Mouse (Mus musculus): ENCODE measurements around the gene Efna5. TPM values are rescaled to one million over a fixed set of nuclear protein-coding genes. Genes with fewer than 3 reads are reported as not detected.

Efna5 gene
- polyA plus RNA-seq, 1 experiment from 2014 or later = 24.5 TPM

GRCm38 (mm10) chr17:62741020-62741419 is 140.1 kb downstream of the Efna5 start:
- 74% methylated on average over 6 of the region's 6 CpGs for WGBS (ENCODE audit: insufficient replicate concordance)
- H3K4me2 ChIP-seq = no peak overlapping the region
- H3K36me3 ChIP-seq (ENCODE audit: control insufficient read depth, insufficient read depth, low read length) = no peaks in the 10 kb centered on the region
- H3K9ac ChIP-seq (ENCODE audit: low read depth, low read length) = no peak overlapping the region
- H3K4me3 ChIP-seq (ENCODE audit: low read depth, low read length) = no peak overlapping the region
- H3K27ac ChIP-seq (ENCODE audit: low read depth, low read length) = no peak overlapping the region
- H3K27me3 ChIP-seq (ENCODE audit: control insufficient read depth, insufficient read depth, low read length) = no peaks in the 10 kb centered on the region
- H3K4me1 ChIP-seq (ENCODE audit: control insufficient read depth, insufficient read depth, low read length) = peaks cover 2% of the 10 kb centered on the region; the same call in 1 of the 2 replicates
- no peaks in the 10 kb centered on the region for H3K9me3 ChIP-seq (replicated peaks; ENCODE audit: control insufficient read depth, low read length)
- ATAC-seq (replicated peaks; ENCODE audit: insufficient number of reproducible peaks, low FRiP score, low TSS enrichment) = no peak

GRCm38 (mm10) chr17:62739993-62740392 is 141.1 kb downstream of the Efna5 start:
- no peak overlapping the region for H3K4me3 ChIP-seq (ENCODE audit: low read depth, low read length)
- ATAC-seq (replicated peaks; ENCODE audit: insufficient number of reproducible peaks, low FRiP score, low TSS enrichment) = no peak
- H3K4me2 ChIP-seq = no peak overlapping the region
- no peak overlapping the region for H3K9ac ChIP-seq (ENCODE audit: low read depth, low read length)
- H3K27ac ChIP-seq (ENCODE audit: low read depth, low read length) = no peak overlapping the region
- H3K36me3 ChIP-seq (ENCODE audit: control insufficient read depth, insufficient read depth, low read length) = no peaks in the 10 kb centered on the region
- H3K9me3 ChIP-seq (replicated peaks; ENCODE audit: control insufficient read depth, low read length) = no peaks in the 10 kb centered on the region
- H3K27me3 ChIP-seq (ENCODE audit: control insufficient read depth, insufficient read depth, low read length) = no peaks in the 10 kb centered on the region
- whole genome bisulfite sequencing (ENCODE audit: insufficient replicate concordance) = 87% methylated on average over 6 of the region's 6 CpGs
- peaks cover 4% of the 10 kb centered on the region for H3K4me1 ChIP-seq (ENCODE audit: control insufficient read depth, insufficient read depth, low read length)

DNA sequence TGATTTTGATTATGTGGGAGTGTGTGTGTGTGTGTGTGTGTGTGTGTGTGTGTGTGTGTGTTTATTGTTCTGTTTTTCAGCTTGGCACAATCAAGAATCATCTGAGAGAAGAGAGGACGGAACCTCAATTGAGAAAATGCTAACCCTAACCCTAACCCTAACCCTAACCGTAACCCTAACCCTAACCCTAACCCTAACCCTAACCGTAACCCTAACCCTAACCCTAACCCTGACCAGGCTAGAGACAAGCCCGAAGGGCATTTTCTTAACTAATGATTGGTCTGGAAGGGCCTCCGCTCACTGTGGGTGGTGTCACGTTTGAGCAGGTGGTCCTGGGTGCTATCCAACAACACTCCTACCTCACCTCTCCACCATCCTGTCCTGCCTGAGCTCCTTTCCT is 143.7 kb downstream of the Efna5 start:
- Histone ChIP-seq H3K9me3 (replicated peaks; ENCODE audit: control insufficient read depth, low read length) (no peaks in the 10 kb centered on the region), H3K4me2 (no peak overlapping the region), H3K4me3 (ENCODE audit: low read depth, low read length) (no peak overlapping the region), H3K9ac (ENCODE audit: low read depth, low read length) (no peak overlapping the region), H3K27ac (ENCODE audit: low read depth, low read length) (no peak overlapping the region), H3K27me3 (ENCODE audit: control insufficient read depth, insufficient read depth, low read length) (no peaks in the 10 kb centered on the region), H3K4me1 (ENCODE audit: control insufficient read depth, insufficient read depth, low read length) (peaks cover 9% of the 10 kb centered on the region), H3K36me3 (ENCODE audit: control insufficient read depth, insufficient read depth, low read length) (no peaks in the 10 kb centered on the region)
- ATAC-seq (replicated peaks; ENCODE audit: insufficient number of reproducible peaks, low FRiP score, low TSS enrichment) = peak; percentile 75; the same call in 1 of the 2 replicates
- WGBS (ENCODE audit: insufficient replicate concordance) = 81% methylated on average over 6 of the region's 6 CpGs

DNA sequence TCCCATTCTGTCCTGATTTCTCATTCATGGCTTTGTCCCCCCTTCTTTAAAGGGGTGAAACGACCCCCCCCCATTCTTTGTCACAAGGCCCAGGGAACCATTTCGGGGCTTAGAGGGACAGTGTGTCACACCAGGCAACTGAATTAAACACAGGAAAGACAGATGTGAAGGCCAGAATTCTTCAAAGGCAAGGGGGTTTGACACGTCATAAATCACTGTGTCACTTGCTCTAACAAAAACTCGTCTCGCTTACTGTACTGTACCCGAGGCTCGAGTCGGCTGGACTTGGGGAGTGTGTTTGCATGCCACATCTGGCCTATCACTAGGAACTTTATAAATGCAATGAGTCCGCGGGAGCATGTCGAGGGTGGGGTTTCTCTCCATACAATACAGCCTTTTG is 145.2 kb downstream of the Efna5 start:
- no peaks in the 10 kb centered on the region for H3K9me3 ChIP-seq (replicated peaks; ENCODE audit: control insufficient read depth, low read length)
- no peak overlapping the region for H3K9ac ChIP-seq (ENCODE audit: low read depth, low read length)
- H3K27ac ChIP-seq (ENCODE audit: low read depth, low read length) = no peak overlapping the region
- peaks cover 11% of the 10 kb centered on the region for H3K4me1 ChIP-seq (ENCODE audit: control insufficient read depth, insufficient read depth, low read length)
- no peaks in the 10 kb centered on the region for H3K36me3 ChIP-seq (ENCODE audit: control insufficient read depth, insufficient read depth, low read length)
- ATAC-seq (replicated peaks; ENCODE audit: insufficient number of reproducible peaks, low FRiP score, low TSS enrichment) = no peak
- H3K27me3 ChIP-seq (ENCODE audit: control insufficient read depth, insufficient read depth, low read length) = no peaks in the 10 kb centered on the region
- H3K4me2 ChIP-seq = no peak overlapping the region
- 44% methylated on average over 11 of the region's 11 CpGs for WGBS (ENCODE audit: insufficient replicate concordance)
- no peak overlapping the region for H3K4me3 ChIP-seq (ENCODE audit: low read depth, low read length)

GRCm38 (mm10) chr17:62734901-62735300 is 146.2 kb downstream of the Efna5 start:
- H3K4me1 ChIP-seq (ENCODE audit: control insufficient read depth, insufficient read depth, low read length) = peaks cover 22% of the 10 kb centered on the region
- H3K4me2 ChIP-seq = peak overlapping the region; percentile 9; the same call in 1 of the 2 replicates
- H3K9me3 ChIP-seq (replicated peaks; ENCODE audit: control insufficient read depth, low read length) = no peaks in the 10 kb centered on the region
- no peaks in the 10 kb centered on the region for H3K27me3 ChIP-seq (ENCODE audit: control insufficient read depth, insufficient read depth, low read length)
- H3K4me3 ChIP-seq (ENCODE audit: low read depth, low read length) = no peak overlapping the region
- no peaks in the 10 kb centered on the region for H3K36me3 ChIP-seq (ENCODE audit: control insufficient read depth, insufficient read depth, low read length)
- H3K27ac ChIP-seq (ENCODE audit: low read depth, low read length) = no peak overlapping the region
- WGBS (ENCODE audit: insufficient replicate concordance) = 29% methylated on average over 10 of the region's 10 CpGs
- no peak overlapping the region for H3K9ac ChIP-seq (ENCODE audit: low read depth, low read length)
- no peak for ATAC-seq (replicated peaks; ENCODE audit: insufficient number of reproducible peaks, low FRiP score, low TSS enrichment)

DNA sequence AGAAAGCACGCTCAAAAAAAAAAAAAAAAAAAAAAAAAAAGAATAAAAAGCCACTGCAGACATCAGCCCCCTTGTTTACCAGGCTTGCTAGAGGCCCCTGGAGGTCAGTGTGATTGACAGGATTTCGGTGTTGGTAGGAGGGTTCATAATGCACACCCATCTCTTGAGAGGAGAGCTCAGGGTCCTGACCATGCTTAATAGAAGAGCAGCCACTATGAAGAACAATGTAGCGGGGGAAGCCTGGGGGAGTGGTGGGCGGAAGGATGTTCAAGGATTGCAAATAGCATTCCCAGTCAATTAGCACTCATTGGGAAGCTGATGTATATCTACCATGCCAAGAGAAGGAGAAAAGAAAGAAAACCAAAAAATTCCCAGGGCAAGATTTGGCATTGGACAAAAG is 147.1 kb downstream of the Efna5 start:
- no peak overlapping the region for H3K9ac ChIP-seq (ENCODE audit: low read depth, low read length)
- H3K27me3 ChIP-seq (ENCODE audit: control insufficient read depth, insufficient read depth, low read length) = no peaks in the 10 kb centered on the region
- H3K9me3 ChIP-seq (replicated peaks; ENCODE audit: control insufficient read depth, low read length) = no peaks in the 10 kb centered on the region
- no peak overlapping the region for H3K4me3 ChIP-seq (ENCODE audit: low read depth, low read length)
- H3K4me1 ChIP-seq (ENCODE audit: control insufficient read depth, insufficient read depth, low read length) = peaks cover 30% of the 10 kb centered on the region
- H3K4me2 ChIP-seq = no peak overlapping the region
- no peaks in the 10 kb centered on the region for H3K36me3 ChIP-seq (ENCODE audit: control insufficient read depth, insufficient read depth, low read length)
- no peak overlapping the region for H3K27ac ChIP-seq (ENCODE audit: low read depth, low read length)
- WGBS (ENCODE audit: insufficient replicate concordance) = 62% methylated on average over 4 of the region's 4 CpGs
- no peak for ATAC-seq (replicated peaks; ENCODE audit: insufficient number of reproducible peaks, low FRiP score, low TSS enrichment)

DNA sequence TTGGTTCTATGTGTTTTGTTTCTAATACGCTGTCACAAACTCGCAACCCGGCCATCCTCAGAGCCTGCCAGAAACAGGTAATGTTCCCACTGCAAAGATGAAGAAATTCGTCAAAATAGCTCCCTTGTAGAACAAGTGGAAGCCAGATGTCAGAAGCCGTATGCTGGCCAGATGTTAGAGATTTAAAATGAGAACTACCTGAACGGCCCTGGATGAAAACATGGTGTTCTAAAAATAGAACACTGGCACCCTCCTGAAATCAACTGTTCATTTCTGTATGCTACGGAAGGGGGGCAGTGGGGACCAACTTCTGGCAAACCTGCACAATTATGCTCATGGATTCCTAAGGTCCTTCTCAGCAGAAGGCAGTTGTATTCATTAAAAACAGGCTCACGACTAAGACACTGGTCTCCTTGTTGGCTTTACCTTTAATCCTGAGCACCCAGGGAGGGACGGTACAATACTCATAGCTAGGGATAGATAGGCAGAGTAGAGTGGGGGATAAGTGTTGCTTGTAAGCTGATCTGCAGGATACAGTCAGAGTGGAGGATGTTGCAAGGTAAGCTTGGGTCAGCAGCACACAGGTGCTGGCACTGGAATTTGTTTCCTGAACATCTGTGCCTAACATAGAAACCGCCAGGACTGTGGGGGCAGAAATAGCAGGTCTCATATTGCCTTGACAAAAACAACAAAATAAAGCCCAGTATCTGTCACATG is 151.2 kb downstream of the Efna5 start:
- Histone ChIP-seq H3K9ac (ENCODE audit: low read depth, low read length) (no peak overlapping the region), H3K27me3 (ENCODE audit: control insufficient read depth, insufficient read depth, low read length) (no peaks in the 10 kb centered on the region), H3K36me3 (ENCODE audit: control insufficient read depth, insufficient read depth, low read length) (no peaks in the 10 kb centered on the region), H3K4me1 (ENCODE audit: control insufficient read depth, insufficient read depth, low read length) (peaks cover 35% of the 10 kb centered on the region), H3K27ac (ENCODE audit: low read depth, low read length) (no peak overlapping the region), H3K4me3 (ENCODE audit: low read depth, low read length) (no peak overlapping the region), H3K4me2 (peak overlapping the region; percentile 24; the same call in 1 of the 2 replicates), H3K9me3 (replicated peaks; ENCODE audit: control insufficient read depth, low read length) (no peaks in the 10 kb centered on the region)
- WGBS (ENCODE audit: insufficient replicate concordance) = 51% methylated on average over 10 of the region's 10 CpGs
- ATAC-seq (replicated peaks; ENCODE audit: insufficient number of reproducible peaks, low FRiP score, low TSS enrichment) = no peak

DNA sequence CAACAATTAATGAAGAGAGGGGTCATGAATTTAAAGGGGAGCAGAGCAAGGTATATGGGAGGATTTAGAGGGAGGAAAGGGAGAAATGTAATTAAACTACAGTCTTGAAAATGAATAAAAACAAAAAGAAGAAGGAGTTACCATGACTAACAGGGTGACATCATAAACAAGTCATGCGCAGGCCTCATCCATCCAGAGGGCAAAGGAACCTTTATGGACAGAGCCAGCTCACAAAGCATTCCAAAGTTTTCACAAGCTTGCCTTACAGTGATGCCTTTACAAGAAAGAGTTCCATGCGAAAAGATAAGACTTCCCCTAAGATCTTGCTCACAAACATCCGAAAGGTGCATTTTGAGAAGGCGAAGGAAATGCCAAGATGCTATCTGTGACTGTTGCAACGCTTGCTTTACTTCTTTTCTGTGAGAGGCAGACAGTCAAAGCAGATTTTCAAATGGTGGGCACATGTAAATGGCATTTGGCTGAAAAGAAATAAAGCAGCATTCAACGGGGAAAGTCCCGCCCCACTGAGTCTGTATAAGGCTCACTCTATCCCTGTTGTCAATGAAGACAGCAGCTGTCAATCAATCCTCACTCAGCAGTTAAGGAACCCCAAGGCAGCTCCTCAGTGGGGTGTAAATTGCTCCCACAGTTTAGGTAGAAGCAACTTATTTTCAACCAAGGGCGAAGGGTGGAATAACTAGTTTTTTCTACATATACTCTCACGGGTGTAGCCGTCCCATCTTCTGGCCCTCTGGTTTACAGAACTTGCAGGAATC is 152.8 kb downstream of the Efna5 start:
- no peaks in the 10 kb centered on the region for H3K27me3 ChIP-seq (ENCODE audit: control insufficient read depth, insufficient read depth, low read length)
- H3K9ac ChIP-seq (ENCODE audit: low read depth, low read length) = no peak overlapping the region
- WGBS (ENCODE audit: insufficient replicate concordance) = 62% methylated on average over 10 of the region's 10 CpGs
- no peak overlapping the region for H3K4me3 ChIP-seq (ENCODE audit: low read depth, low read length)
- H3K27ac ChIP-seq (ENCODE audit: low read depth, low read length) = no peak overlapping the region
- H3K36me3 ChIP-seq (ENCODE audit: control insufficient read depth, insufficient read depth, low read length) = no peaks in the 10 kb centered on the region
- H3K4me1 ChIP-seq (ENCODE audit: control insufficient read depth, insufficient read depth, low read length) = peaks cover 31% of the 10 kb centered on the region
- ATAC-seq (replicated peaks; ENCODE audit: insufficient number of reproducible peaks, low FRiP score, low TSS enrichment) = no peak
- H3K9me3 ChIP-seq (replicated peaks; ENCODE audit: control insufficient read depth, low read length) = no peaks in the 10 kb centered on the region
- H3K4me2 ChIP-seq = no peak overlapping the region

All from heart, embryonic 11.5 days (tissue).